Mouse (Mus musculus) monocyte, adult 2 months (primary cell): Measurements from ENCODE around the gene Ssh1.

Source experiments
- DNase-seq, 2 experiments: peaks; one replicate each; pipeline ENCODE4 v3.0.0; 2022; ENCODE audit warnings: low spot score in 2 of 2, low read depth in 1 of 2

The Ssh1 gene

DNA sequence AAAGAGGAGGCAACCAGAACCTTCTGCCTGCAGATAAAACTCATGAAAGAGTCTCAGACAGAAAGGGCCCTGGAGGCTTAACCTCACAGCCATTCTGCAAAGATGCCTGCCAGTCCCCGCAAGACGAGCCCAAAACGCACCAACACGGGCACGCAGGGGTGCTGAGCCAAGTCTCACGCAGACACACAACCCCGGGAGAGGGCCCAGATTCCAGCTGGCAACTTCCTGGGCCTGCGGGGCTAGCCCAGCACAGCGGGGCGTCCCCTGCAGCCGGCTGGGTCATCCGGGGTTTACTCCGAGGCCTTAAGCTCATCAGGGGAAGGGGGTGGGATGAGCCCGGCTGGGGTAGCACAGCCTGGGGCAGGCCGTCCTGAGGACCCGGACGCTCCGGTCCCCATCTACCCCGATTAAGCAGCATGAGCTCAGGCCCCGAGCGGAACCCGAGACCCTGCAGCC is 635 bp downstream of the Ssh1 start:
- peak in 1 of 2 experiments; percentile 21 for DNase-seq

DNA sequence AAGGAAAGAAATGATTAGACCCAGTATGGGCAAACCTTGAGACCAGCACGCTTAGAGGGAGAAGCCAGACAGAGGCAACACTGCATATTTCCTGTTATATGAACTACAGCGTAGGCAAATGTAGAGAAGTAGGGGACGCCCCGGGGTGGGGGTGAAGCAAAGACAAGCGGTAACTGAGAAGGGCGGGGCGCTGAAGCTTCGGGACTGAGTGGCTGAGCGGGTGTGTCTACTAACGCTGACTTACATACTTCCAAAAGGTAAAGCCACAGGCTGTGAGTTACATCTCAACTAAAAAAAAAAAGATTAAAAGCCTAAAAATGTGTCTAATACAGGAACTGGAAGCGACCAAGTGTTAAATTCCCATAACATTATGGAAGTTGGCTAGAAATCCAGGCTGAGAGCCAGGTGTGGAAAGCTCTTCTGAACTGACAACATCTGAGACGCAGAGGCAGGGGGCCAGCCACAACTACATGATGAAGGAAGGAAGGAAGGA is 1.3 kb downstream of the Ssh1 start:
- peak; percentile 43 to 74 for DNase-seq

DNA sequence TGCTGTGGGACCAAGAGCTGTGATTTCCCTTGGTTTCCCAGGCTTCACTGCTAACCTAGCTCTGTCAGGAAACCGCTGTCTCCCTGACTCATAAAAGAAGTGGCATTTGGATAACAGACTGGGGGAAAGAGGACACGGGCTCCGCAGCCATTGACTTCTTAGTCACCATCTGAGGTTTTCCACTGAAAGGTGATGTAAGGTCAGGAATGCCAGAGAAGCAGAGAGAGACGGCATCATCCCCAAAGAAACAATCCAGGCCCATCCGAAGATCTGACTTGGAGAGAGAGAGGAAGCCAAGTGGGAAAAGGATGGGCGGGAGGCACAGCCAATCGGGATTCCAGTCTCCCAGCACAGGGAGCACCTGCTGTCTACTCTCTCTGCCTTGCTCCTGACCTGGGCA is 2.6 kb downstream of the Ssh1 start:
- DNase-seq, result no peak

DNA sequence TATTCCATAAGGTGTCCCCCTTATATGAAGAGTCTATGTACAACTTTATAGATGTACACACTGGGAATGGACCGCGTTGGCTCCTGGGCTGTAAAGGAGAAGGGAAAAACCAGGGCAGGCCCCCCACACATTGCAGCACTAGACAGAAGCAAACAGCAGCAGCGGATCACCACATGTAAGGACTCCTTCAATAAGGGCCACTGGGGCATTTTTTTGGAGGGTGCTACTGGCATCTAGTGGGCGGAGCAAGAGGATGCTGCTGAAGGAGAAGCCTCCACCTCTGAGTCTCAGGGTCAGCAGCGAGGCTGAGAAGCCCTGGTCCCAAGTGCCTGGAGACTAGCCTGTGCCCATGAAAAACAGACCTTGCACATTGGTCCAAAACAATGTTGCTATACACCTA is 3.1 kb downstream of the Ssh1 start:
- no peak for DNase-seq

DNA sequence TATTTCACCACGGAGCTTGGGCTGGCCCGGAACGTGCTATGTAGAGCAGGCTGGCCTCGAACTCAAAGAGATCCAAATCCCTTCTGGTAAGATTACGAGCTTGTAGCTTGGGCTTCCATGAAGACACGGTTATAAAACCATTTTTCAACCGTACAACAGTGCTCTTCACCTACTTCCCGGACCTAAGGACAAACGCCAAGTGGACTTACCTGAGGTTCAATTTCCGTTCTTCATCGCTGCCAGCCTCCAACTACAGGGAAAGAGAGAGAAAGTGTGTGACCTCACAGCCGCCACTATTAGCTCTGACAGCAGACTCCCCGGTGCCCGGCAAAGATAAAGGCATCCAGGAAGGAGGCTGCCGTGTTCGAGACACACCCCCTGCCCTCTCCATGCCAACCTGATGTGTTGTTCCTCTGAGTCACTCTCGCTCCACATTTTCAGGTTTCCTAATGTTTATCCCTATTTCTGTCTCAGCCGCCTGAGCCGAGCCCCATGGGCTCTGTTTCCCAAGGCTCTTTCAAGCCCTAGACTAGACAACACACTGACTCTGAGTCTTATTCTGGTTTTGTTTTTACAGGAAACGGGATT is 4.2 kb downstream of the Ssh1 start:
- DNase-seq, result no peak

DNA sequence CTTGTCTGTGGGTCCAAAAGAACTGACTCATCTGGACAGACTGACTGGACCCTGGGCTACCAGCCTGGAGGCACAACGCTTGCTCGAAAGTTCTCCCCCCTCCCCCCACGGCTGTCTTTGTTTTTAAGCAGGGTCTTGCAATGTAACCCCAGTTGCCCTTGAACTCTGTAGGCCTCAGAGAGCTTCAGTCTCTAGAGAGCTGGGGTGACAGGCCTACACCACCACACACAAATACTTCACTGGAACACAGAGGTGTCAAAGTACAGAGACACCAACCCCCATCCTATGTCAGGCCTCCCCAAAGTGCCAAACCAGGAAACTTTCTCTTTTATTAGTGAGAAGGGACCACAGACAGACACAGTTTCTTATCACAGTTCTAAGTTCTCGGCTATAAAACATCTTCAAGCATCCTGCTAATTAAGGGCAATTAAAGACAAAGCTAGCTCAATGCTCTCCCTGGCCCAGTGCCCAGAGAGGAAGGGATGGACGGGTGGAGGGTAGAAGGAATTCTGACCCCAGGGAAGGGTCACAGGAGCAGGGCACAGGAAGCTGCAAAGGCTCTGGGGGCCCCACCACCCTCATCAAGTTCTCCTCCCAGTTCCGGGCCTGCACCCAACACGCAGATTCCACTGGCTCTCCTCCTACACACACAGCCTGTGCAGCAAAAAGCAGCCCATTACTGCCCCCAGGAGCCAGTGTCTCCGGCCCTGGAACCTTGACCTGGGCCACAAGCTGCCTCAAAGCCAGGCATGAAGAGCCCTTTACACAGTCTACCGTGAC is 7.3 kb downstream of the Ssh1 start:
- DNase-seq, result no peak

DNA sequence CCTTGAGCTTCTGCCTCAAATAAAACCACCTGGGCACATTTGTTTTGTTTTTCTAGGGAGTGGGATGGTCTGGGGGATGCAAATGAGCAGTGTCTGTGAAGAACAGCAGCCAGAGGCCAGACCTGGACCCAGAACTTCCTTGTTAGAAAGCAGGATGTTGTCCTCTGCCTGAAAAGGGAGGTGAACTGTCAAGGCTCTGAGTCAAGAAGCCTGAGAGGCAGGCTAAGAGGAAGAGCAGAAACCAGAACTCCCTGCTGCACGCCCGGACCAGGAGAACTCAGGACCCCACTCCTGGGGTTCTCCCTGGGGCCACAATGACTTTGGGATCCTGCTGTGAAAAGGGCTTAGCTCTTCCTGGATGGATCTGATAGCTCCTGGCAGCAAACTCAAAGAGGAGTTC is 8.0 kb downstream of the Ssh1 start:
- DNase-seq, result no peak

DNA sequence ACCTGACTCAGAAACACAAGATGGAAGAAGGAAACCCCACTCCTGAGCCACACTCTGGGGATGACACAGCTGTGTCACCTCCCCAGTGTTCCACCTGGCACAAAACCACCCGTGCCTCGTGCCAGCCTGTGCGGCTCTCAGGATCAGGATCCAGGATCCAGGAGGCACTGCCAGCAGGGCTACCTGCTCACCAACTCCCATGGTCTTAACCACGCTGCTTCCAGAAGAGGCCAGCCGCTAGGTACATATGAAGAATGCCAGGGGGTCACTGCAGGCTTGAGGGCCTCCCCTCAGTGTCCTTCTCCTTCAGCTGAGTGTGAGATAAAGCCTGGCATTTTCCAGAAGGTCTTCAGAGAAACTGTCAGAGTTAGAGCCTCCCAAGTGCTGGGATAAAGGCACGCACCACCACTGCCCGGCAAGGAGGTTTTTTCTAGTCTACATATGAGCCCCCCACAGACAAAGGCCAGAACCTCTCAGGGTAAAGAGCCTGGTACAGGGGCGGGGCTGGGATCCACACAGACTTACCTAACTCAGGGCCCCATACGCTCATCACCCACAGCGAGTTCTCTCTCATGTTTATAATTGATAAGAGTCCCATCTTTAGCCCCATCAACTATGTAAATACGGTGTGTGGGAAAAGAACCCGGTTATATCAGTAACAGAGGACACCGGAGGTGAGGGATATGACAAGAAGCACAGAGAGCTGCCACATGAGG is 9.5 kb downstream of the Ssh1 start:
- DNase-seq, result no peak

DNA sequence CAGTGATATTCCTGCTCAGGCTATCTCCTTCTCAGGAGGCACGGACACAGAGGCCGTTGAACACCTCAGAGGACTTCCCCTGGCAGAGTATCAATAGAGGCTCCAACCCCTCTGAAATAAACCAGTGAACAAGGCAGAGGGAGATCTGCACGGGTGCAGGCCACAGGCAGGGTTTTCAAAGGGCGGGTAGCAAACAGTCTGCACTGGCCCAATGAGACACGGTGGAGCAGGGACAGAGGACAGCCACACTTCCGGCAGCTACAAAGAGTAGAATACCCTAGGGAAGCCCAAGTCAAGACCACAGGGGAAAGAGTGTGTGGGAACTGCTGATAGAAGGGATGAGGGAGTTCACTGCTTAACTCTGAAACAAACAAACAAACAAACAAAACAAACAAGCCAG is 10.2 kb downstream of the Ssh1 start:
- DNase-seq, result no peak

DNA sequence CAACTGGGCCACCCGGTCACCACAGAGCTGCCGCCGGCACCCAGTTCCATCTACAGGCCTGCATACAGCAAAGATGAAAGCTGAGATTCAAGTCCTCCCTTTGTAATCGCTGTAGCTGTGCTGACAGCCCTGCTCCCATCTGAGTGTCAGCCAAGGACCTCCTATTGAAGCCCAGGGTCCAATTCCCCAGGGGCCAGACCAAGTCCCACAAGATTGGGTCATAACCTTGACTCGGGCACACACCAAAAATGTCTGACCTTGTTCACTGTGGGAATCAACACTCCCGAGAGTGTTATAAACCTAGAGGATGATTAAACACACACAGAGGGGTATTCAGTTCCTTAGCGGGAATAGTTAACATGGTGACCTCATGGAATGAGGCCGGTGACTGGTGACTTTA is 11.9 kb downstream of the Ssh1 start:
- no peak for DNase-seq

DNA sequence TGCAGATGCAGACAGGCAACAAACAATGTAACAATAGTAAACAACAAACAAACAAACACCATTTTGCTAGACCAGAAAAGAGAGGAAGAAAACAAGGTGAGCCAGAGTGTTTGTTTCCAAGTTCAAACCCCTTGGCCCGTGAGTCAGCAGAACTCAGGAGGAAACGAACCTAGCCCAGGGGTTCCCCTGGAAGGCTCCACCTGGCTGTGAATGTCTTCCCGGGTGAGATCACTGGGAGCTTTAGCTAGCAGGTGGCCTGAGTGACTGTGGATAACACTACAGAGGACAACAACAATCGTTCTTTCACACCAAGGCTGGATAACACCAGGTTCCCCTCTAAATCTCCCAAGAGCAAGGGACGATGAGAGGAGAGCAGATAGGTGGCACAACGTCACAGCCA is 12.5 kb downstream of the Ssh1 start:
- DNase-seq, result no peak

DNA sequence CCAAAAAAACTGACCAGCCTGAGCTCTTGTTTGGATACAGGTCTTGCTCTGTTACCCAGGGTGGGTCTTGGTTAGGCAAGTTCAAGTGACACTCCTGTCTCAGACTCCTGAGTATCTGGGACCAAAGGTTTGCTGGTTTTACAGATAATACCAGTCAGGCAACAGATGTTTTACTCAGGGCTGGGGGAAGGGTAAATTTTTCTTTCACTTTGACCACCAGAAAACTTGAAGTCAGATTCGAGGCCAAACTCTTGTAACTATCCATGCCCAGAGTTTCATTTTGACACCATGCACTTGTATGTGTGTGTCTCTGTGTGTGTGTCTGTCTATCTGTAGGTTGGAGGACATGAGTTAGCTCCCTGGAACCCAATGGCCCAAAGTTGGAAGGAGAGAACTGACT is 13.2 kb downstream of the Ssh1 start:
- DNase-seq, result no peak

DNA sequence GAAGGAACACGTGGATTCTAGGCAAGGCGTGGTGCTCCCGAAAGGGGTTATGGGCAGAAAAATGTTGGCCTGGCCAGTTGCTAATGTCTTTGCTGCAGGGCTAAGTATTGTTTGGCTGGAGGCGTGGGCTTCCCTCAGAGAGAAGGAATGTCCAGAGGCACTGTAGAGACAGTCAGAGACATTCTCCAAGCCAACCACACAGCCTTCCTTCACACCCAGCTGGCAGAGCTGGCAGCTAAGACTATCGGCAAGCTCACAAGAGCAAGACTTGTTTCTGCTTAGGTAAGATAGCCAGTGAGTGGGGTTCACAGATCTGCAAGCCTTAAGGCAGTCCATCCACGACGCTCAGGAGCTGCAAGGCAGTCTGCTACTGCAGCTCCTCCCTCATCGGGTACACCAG is 16.4 kb downstream of the Ssh1 start:
- DNase-seq, result no peak

DNA sequence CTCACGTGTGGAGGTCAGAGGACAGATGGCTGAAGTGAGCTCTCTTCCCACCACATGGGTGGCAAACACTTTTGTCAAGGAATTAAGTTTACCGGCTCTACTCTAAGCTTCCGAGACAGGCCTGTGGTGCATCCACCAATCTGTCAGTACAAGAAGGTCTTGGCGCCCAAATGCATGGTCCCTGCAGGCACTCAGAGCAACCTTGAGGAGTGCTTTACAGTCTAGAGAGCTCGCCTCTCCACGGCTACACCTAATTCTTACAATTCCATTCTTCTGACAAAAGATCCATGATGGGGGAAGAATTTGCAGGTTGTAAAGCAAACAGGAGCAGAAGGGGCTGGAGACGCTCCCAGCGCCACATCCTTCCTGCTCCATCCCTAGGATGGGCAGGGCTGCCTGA is 17.1 kb downstream of the Ssh1 start:
- DNase-seq, result no peak

DNA sequence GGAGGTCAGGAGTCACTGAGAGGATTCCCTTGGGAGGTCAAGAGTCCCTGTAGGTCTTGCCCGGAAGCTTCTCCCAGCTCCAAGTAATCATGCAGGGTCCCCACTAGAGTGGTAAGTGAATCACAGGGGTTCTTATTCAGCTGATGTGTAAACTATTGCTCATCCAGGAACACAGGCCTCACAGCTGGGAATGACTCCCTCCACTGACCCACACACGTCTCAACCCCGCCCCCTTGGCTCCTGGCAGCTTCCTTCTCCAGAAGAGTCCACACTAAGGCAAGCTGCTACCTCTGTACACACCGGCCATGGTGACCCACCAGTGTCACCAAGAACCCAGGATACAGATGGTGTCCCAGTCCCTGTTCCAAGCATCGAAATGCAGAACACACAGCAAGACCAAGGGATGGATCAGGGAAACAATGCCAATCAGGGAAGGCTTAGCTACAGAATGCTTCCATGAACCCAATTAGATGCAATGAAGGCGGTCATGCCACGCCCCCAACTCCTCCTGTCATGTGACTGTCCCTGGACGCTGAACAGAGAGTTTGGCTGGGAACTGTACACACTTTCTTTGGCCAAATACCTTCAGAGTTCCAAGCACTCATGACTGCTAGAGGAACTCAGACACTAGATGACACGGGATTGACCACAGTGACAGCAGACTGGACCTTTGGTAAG is 18.0 kb downstream of the Ssh1 start:
- no peak for DNase-seq

DNA sequence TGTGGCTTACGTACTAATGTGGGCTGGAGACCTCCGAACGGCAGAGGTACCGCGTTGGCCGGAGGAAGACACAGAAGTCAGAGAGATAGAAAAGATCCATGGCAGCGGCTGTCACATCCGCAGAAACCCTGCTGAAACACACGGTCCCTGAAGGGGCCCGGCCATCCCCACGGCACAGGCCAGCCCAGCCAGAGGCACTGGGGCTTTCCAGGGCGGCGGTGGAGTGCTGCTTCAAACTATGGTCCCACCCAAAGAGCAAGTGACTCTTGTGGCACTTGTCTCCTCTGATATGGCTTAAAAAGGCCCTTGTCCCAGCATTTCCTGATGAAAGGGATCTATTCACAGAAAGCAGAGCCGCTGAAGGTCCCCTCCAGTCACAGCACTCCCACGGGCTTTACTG is 19.1 kb downstream of the Ssh1 start:
- DNase-seq, result no peak

DNA sequence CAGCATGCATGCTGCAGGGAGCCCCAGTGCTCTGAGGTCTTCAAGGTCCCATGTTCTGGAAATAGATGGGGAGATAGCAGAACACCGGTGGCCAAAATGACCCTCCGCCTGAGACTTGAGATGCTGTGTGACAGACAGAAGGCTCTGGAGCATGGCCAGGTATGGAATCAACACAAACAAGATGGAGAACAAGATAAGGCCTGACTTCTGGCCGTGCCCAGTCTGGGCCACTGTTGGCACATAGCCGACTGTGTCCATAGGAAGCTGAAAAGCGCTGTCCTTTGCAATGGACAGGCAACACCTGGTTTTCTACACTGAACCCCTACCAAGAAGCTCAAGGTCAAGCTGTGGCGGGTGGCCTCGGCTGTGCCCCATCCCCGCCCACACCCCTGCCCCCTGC is 19.9 kb downstream of the Ssh1 start:
- DNase-seq, result no peak

DNA sequence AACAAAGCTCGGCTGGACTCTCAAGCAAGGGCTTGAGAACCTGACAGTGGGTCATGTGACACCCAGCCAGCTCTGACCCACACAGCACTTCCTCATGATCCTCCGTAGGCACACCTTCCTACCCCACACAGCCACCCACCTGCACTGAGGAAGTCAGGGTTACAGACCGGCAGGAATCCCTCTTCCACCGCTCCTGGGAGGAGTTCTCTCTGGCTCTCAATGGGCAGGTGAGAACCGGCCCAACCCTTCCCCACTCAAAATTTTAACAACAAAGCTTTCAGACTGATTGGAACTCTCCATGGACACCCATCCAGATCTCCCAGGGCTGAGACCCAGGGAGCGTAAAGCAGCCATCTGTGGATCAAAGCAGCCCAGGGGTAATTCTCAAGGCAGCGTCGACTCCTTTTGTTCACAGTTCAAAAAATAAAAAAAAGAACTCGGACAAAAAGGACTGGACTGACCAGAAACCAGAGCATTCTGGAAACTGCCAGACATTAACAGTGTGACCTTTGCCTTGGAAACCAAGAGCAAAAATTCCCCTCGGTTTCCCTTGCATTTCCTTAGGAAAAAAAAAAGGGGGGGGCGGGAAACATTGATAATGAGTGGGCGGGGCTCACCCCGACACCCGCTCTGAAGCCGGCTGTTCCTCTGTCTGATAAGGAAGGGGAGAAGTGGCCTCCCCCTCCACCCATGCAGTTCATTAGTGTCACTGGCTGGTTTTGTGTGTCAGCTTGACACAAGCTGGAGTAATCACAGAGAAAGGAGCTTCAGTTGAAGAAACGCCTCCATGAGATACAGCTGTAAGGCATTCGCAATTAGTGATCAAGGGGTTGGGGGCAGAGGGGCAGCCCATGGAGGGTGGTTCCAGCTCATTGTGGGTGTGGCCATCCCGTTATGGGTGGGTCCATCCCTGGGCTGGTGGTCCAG is 20.8 kb downstream of the Ssh1 start:
- no peak for DNase-seq

DNA sequence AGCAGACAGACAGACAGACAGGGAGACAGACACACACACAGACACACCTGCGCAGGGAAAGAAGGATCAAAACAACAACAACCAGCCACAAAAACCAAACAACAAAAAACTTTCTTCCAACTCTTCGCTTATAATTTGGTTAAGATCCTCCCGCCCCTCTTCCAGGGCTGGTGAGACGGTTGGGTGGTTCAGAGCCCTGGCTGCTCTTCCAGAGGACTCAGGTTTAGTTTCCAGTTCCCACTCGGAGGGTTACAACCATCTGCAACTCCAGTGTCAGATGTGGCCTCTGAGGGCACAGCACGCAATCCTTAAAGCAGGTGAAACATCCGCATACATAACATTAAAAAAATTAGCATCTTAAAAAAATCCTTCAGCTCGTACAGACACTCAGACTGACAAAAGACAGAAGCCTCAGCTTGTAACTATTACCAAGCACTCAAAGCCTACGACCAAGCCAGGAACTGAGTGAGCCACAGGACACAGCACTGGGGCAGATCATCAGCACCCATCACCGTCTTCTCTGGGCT is 22.2 kb downstream of the Ssh1 start:
- no peak for DNase-seq

DNA sequence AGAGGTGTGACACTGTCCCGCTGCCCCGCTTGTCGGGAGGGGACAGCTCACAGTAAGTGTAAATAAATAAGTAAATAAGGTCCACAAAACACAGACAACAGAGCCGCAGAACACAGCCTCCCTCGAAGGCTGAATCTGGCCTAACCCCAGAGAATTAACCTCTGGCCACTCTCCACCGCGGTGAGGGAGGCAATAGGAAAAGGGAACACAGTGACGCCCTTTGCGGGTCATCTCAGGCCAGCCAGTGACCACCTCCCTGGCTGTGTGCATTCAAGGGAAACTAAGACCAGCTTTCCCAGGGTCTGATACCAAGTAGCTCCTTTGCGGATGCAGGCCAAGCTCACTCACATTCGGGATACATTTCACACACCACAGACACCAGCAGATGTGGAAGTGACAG is 25.3 kb downstream of the Ssh1 start:
- no peak for DNase-seq
